Comparison of ENCODE assay signal across 24 mouse cellular contexts in the genomic region with DNA sequence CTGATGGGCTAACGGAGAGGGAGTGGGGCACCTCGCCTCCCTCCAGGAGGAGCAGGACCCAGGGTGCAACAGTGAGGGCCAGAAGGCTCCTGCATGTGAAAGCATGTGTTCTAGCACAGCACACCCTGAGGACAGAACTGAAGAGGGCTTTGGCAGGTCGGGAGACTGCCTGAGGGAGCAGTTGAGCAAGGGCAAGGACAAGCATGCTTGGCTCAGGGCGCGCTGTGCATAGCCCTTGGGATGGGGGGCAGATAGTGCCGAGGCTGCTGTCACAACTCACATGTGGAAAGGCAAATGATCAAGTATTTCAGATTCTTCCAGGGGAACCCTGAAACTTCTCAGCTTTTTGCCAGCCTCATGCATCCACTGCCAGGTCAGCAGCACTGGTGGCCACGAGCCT. TPM values are rescaled to one million over a fixed set of nuclear protein-coding genes. Genes with fewer than 3 reads are reported as not detected.
DNase-seq lines count a peak whose midpoint lies in the region; ATAC-seq and TF ChIP-seq lines count a peak whose summit lies in the region.
"Had no signal": no experiment of that assay in that cellular context is flagged by ENCODE, and none has a peak within 500 bp of the region (broad histone marks: within the 10 kb centered on the region; RNA-seq: fewer than 3 reads in every experiment).

No protein-coding gene starts in this region.

- no peak for ATAC-seq in heart, embryonic 13.5 days (ENCODE audit: extremely low read depth, insufficient number of reproducible peaks, low FRiP score, low TSS enrichment)
- no peak for ATAC-seq in hindbrain, embryonic 15.5 days (ENCODE audit: low FRiP score, low read depth)
- no peak for ATAC-seq in hindbrain, embryonic 13.5 days (ENCODE audit: low FRiP score)
- peak; percentile 12 for ATAC-seq in Patski
- no peak for ATAC-seq in erythroblast, adult 5-6 weeks (replicated peaks; ENCODE audit: low FRiP score, poor library complexity, severe bottlenecking)
- ATAC-seq: inflammation-experienced regulatory T-cells, adult 6 months had no signal

- WGBS in heart, embryonic 13.5 days, result 86% methylated on average over 7 of the region's 7 CpGs
- WGBS in hindbrain, embryonic 15.5 days, result 91% methylated on average over 7 of the region's 7 CpGs
- WGBS in hindbrain, embryonic 13.5 days, result 94% methylated on average over 7 of the region's 7 CpGs

- no peak overlapping the region for H3K4me2 ChIP-seq in heart, embryonic 13.5 days
- no peak overlapping the region for H3K4me2 ChIP-seq in hindbrain, embryonic 15.5 days
- H3K4me2 ChIP-seq in hindbrain, embryonic 13.5 days, result no peak overlapping the region
- H3K4me2 ChIP-seq: forebrain, embryonic 12.5 days; hindbrain, embryonic 12.5 days; kidney, embryonic 15.5 days; limb, embryonic 13.5 days; liver, embryonic 11.5 days; lung, embryonic 15.5 days; stomach, embryonic 15.5 days had no signal

- peak overlapping the region; percentile 20; the same call in 1 of the 2 replicates for H3K27ac ChIP-seq in heart, embryonic 13.5 days (replicated peaks)
- H3K27ac ChIP-seq in hindbrain, embryonic 15.5 days (replicated peaks), result 0 out of 2 replicates have a peak overlapping the region, but pooled peaks have one; percentile 17
- H3K27ac ChIP-seq in hindbrain, embryonic 13.5 days, result no peak overlapping the region
- H3K27ac ChIP-seq: forebrain, embryonic 12.5 days; hindbrain, embryonic 12.5 days; kidney, embryonic 15.5 days; limb, embryonic 13.5 days; lung, embryonic 15.5 days; midbrain, embryonic 10.5 days; stomach, embryonic 15.5 days had no signal

- CTCF ChIA-PET in Patski (lab: Charles Lee), result interaction anchor here (0.7 kb wide), 1 partner anchor 10 kb away, joined by 3 read pairs; no protein-coding TSS in a partner anchor

- H3K4me1 ChIP-seq in heart, embryonic 13.5 days, result peaks cover 15% of the 10 kb centered on the region
- no peaks in the 10 kb centered on the region for H3K4me1 ChIP-seq in hindbrain, embryonic 15.5 days (replicated peaks)
- H3K4me1 ChIP-seq in hindbrain, embryonic 13.5 days (replicated peaks), result peaks cover 10% of the 10 kb centered on the region
- H3K4me1 ChIP-seq: hindbrain, embryonic 12.5 days; kidney, embryonic 15.5 days; lung, embryonic 15.5 days; stomach, embryonic 15.5 days had no signal

- DNase-seq in adrenal gland, postnatal 14 days, result peak; percentile 80
- no peak for DNase-seq in adrenal gland, adult 8-10 months
- no peak for DNase-seq in heart, postnatal 36 days
- DNase-seq in Patski (ENCODE audit: low read depth, low spot score), result no peak
- DNase-seq: cerebellum, adult 8-10 months; gastrocnemius, postnatal 25 days; kidney, adult 11 months; thymus, postnatal 14 days had no signal

- H3K36me3 ChIP-seq in heart, embryonic 13.5 days, result peaks cover 100% of the 10 kb centered on the region
- H3K36me3 ChIP-seq in hindbrain, embryonic 15.5 days, result peaks cover 93% of the 10 kb centered on the region
- H3K36me3 ChIP-seq in hindbrain, embryonic 13.5 days, result peaks cover 100% of the 10 kb centered on the region

- POLR2A ChIA-PET in Patski (lab: Charles Lee), result interaction anchor here (1.5 kb wide), 1 partner anchor 8 kb away, joined by 3 read pairs; no protein-coding TSS in a partner anchor

- no peaks in the 10 kb centered on the region for H3K9me3 ChIP-seq in heart, embryonic 13.5 days
- H3K9me3 ChIP-seq in hindbrain, embryonic 15.5 days, result no peaks in the 10 kb centered on the region
- no peaks in the 10 kb centered on the region for H3K9me3 ChIP-seq in hindbrain, embryonic 13.5 days
- H3K9me3 ChIP-seq: forebrain, embryonic 12.5 days; G1E; hindbrain, embryonic 12.5 days; kidney, embryonic 15.5 days; limb, embryonic 13.5 days; lung, embryonic 15.5 days; midbrain, embryonic 10.5 days; stomach, embryonic 15.5 days had no signal

- in situ Hi-C loops in Patski (cut with MboI; ENCODE audit: low pct_unique_long_range_greater_than_20kb), result no loop called here

- H3K9ac ChIP-seq in heart, embryonic 13.5 days, result no peak overlapping the region
- no peak overlapping the region for H3K9ac ChIP-seq in hindbrain, embryonic 15.5 days
- H3K9ac ChIP-seq in hindbrain, embryonic 13.5 days, result no peak overlapping the region
- H3K9ac ChIP-seq: forebrain, embryonic 12.5 days; hindbrain, embryonic 12.5 days; kidney, embryonic 15.5 days; limb, embryonic 13.5 days; lung, embryonic 15.5 days; stomach, embryonic 15.5 days had no signal

- H3K27me3 ChIP-seq in heart, embryonic 13.5 days (replicated peaks), result no peaks in the 10 kb centered on the region
- no peaks in the 10 kb centered on the region for H3K27me3 ChIP-seq in hindbrain, embryonic 15.5 days
- H3K27me3 ChIP-seq in hindbrain, embryonic 13.5 days, result no peaks in the 10 kb centered on the region
- no peaks in the 10 kb centered on the region for H3K27me3 ChIP-seq in Patski
- H3K27me3 ChIP-seq: forebrain, embryonic 12.5 days; hindbrain, embryonic 12.5 days; kidney, embryonic 15.5 days; limb, embryonic 13.5 days; lung, embryonic 15.5 days; stomach, embryonic 15.5 days had no signal

- intact Hi-C loops in heart, postnatal 36 days (cut with DNase I), result loop anchor here (5.0 kb wide), 1 partner anchor 36 kb away; no protein-coding TSS in a partner anchor

- H3K4me3 ChIP-seq in heart, embryonic 13.5 days, result no peak overlapping the region
- no peak overlapping the region for H3K4me3 ChIP-seq in hindbrain, embryonic 15.5 days
- H3K4me3 ChIP-seq in hindbrain, embryonic 13.5 days, result no peak overlapping the region
- H3K4me3 ChIP-seq: forebrain, embryonic 12.5 days; hindbrain, embryonic 12.5 days; kidney, embryonic 15.5 days; limb, embryonic 13.5 days; lung, embryonic 15.5 days; midbrain, embryonic 10.5 days; stomach, embryonic 15.5 days had no signal

- TF ChIP-seq CTCF in Patski (IDR thresholded peaks at IDR 0.05), result no peak

RNA-seq across cellular contexts. Expression of a gene that starts 6.9 kb away (rescaled TPM):
- total RNA-seq in adrenal gland, postnatal 14 days (2021), result 0.26 TPM in 2 replicates
- under 1 TPM; 0.14 to 0.34 (median 0.15) TPM for total RNA-seq in adrenal gland, adult 8-10 months (2022)
- polyA plus RNA-seq in heart, embryonic 13.5 days (2015; fragmentation: Nextera tagmentation; extraction: Ambion mirVana), result 0.09 TPM in 2 replicates
- total RNA-seq in heart, postnatal 36 days (2021), result under 1 TPM in 1 of 2 experiments, not detected in 1; 0.08 TPM
- polyA plus RNA-seq in hindbrain, embryonic 15.5 days (2015; fragmentation: Nextera tagmentation; extraction: Ambion mirVana), result 0.18 and 0.24 TPM in 2 replicates
- 0.38 and 0.53 TPM in 2 replicates for polyA plus RNA-seq in hindbrain, embryonic 13.5 days (2015; fragmentation: Nextera tagmentation; extraction: Ambion mirVana)
- polyA plus RNA-seq in Patski (2021), result 0.04 TPM
- total RNA-seq in erythroblast, adult 5-6 weeks (2015; ENCODE audit: low replicate concordance), result not detected in 2 replicates
- not detected in 2 replicates for total RNA-seq in erythroblast, adult 5-6 weeks (2017; ENCODE audit: low replicate concordance)
- total RNA-seq: gastrocnemius, adult 18-20 months; megakaryocyte progenitor cell, adult 5-6 weeks had no signal
- polyA plus RNA-seq: G1E had no signal

RNA-seq across cellular contexts. Expression of a gene that starts 57.5 kb away (rescaled TPM):
- total RNA-seq in adrenal gland, postnatal 14 days (2021), result 32.2 and 39.1 TPM in 2 replicates
- total RNA-seq in adrenal gland, adult 8-10 months (2022), result 10 to 100 TPM; 22.1 to 36.6 (median 27.9) TPM
- polyA plus RNA-seq in heart, embryonic 13.5 days (2015; fragmentation: Nextera tagmentation; extraction: Ambion mirVana), result 19.2 and 20.9 TPM in 2 replicates
- total RNA-seq in heart, postnatal 36 days (2021), result 10 to 100 TPM; 12.5 to 14.3 TPM
- polyA plus RNA-seq in hindbrain, embryonic 15.5 days (2015; fragmentation: Nextera tagmentation; extraction: Ambion mirVana), result 33.6 and 36.7 TPM in 2 replicates
- 36.9 and 39.0 TPM in 2 replicates for polyA plus RNA-seq in hindbrain, embryonic 13.5 days (2015; fragmentation: Nextera tagmentation; extraction: Ambion mirVana)
- 19.9 TPM for polyA plus RNA-seq in Patski (2021)
- total RNA-seq in erythroblast, adult 5-6 weeks (2015; ENCODE audit: low replicate concordance), result 2.1 and 4.6 TPM in 2 replicates
- 0.09 and 0.98 TPM in 2 replicates for total RNA-seq in erythroblast, adult 5-6 weeks (2017; ENCODE audit: low replicate concordance)
